Mouse (Mus musculus) myocyte (in vitro differentiated cells): ENCODE results near the gene Cpn1. TPM values are rescaled to one million over a fixed set of nuclear protein-coding genes. Genes with fewer than 3 reads are reported as not detected.

Experiments
- H3K27me3 ChIP-seq: one replicate; pipeline ENCODE4 v1.6.1; 2011; ENCODE audit not compliant: control insufficient read depth, insufficient read depth, insufficient read length
- H3K36me3 ChIP-seq: one replicate; pipeline ENCODE4 v1.6.1; 2011; ENCODE audit not compliant: control insufficient read depth, insufficient read depth
- H3K4me2 ChIP-seq: one replicate; pipeline ENCODE4 v1.6.1; 2011; ENCODE audit warnings: low read depth, control low read depth
- H3K4me3 ChIP-seq: one replicate; pipeline ENCODE4 v1.5.1; 2011; ENCODE audit warnings: mild to moderate bottlenecking, control low read depth, moderate library complexity
- H3K79me2 ChIP-seq: one replicate; pipeline ENCODE4 v1.6.1; 2011; ENCODE audit not compliant: control insufficient read depth, insufficient read depth
- H3ac ChIP-seq: one replicate; pipeline ENCODE4 v1.6.1; 2011; ENCODE audit not compliant: control insufficient read depth, insufficient read length
- CEBPB ChIP-seq: IDR thresholded peaks from 2 replicates; pipeline ENCODE4 v1.6.1; 2011; ENCODE audit warnings: mild to moderate bottlenecking, moderate library complexity; ENCODE audit not compliant: poor library complexity, insufficient read depth, severe bottlenecking
- E2F4 ChIP-seq: IDR thresholded peaks from one replicate; pipeline ENCODE4 v1.6.1; 2011; ENCODE audit warnings: mild to moderate bottlenecking, control low read depth, moderate library complexity; ENCODE audit not compliant: insufficient read depth
- MAX ChIP-seq: IDR thresholded peaks from one replicate; pipeline ENCODE4 v1.6.1; 2011; ENCODE audit warnings: low read depth, mild to moderate bottlenecking, control low read depth
- MYOD1 ChIP-seq, 3 experiments: IDR thresholded peaks; one replicate each; pipeline ENCODE4 v1.6.1; 2011; ENCODE audit warnings: control low read depth in 2 of 3, low read depth in 2 of 3, mild to moderate bottlenecking in 2 of 3, moderate library complexity in 1 of 3; ENCODE audit not compliant: insufficient read length in 2 of 3, control insufficient read depth in 1 of 3
- MYOG ChIP-seq, 3 experiments: IDR thresholded peaks; one replicate each; pipeline ENCODE4 v1.6.1; 2011; ENCODE audit warnings: control low read depth in 2 of 3, low read depth in 2 of 3, mild to moderate bottlenecking in 2 of 3; ENCODE audit not compliant: insufficient read length in 2 of 3, control insufficient read depth in 1 of 3, insufficient read depth in 1 of 3
- POLR2A ChIP-seq: IDR thresholded peaks from one replicate; pipeline ENCODE4 v1.6.1; 2011; ENCODE audit warnings: low read depth, mild to moderate bottlenecking, control low read depth, moderate library complexity; ENCODE audit not compliant: insufficient read length
- POLR2AphosphoS2 ChIP-seq: IDR thresholded peaks from one replicate; pipeline ENCODE4 v1.6.1; 2011; ENCODE audit warnings: low read depth, control low read depth; ENCODE audit not compliant: insufficient read length
- REST ChIP-seq: IDR thresholded peaks from one replicate; pipeline ENCODE4 v1.6.1; 2011; ENCODE audit warnings: mild to moderate bottlenecking, control low read depth, moderate library complexity; ENCODE audit not compliant: insufficient read depth, insufficient read length
- SRF ChIP-seq: IDR thresholded peaks from one replicate; pipeline ENCODE4 v1.6.1; 2011; ENCODE audit warnings: low read depth; ENCODE audit not compliant: control insufficient read depth, insufficient read length
- TCF12 ChIP-seq: IDR thresholded peaks from one replicate; pipeline ENCODE4 v1.6.1; 2011; ENCODE audit warnings: mild to moderate bottlenecking, control low read depth; ENCODE audit not compliant: poor library complexity, insufficient read depth, severe bottlenecking
- TCF3 ChIP-seq: IDR thresholded peaks from one replicate; pipeline ENCODE4 v1.6.1; 2011; ENCODE audit warnings: low read depth, control low read depth; ENCODE audit not compliant: insufficient read length
- USF1 ChIP-seq: IDR thresholded peaks from one replicate; pipeline ENCODE4 v1.6.1; 2011; ENCODE audit warnings: low read depth, mild to moderate bottlenecking, control low read depth, moderate library complexity
- polyA plus RNA-seq: library from polyadenylated mRNA; unstranded; fragments of >200 nt; fragmentation: generic; extraction: Trizol; gene quantifications from one replicate; pipeline ENCODE4 v1.2.1, GENCODE M21; 2012; ENCODE audit warnings: missing spikeins

Gene Cpn1
- polyA plus RNA-seq, 1 experiment: not detected

DNA sequence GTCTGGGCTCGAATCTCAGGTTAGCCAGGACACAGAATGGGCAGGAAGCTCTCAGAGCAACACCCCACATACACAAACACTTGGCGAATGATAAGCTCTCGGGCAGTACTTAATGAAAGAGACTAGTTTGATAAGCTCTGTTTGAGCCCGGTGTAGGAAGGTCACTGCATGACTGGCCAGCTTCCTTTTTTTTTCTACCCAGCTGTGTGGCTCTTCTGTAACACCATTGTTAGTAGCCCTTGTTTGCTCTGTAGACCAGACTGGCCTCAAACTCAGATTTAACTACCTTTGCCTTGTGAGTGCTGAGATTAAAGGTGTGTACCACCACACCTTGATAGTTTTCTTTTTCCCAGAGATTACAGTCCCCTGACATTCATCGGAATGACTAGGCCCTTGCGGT lies 27.5 kb upstream of the Cpn1 start:
- Histone ChIP-seq H3ac (no peak overlapping the region), H3K4me3 (no peak overlapping the region), H3K4me2 (no peak overlapping the region), H3K27me3 (no peaks in the 10 kb centered on the region), H3K79me2 (no peaks in the 10 kb centered on the region), H3K36me3 (no peaks in the 10 kb centered on the region)
- no peak for TF ChIP-seq REST

DNA sequence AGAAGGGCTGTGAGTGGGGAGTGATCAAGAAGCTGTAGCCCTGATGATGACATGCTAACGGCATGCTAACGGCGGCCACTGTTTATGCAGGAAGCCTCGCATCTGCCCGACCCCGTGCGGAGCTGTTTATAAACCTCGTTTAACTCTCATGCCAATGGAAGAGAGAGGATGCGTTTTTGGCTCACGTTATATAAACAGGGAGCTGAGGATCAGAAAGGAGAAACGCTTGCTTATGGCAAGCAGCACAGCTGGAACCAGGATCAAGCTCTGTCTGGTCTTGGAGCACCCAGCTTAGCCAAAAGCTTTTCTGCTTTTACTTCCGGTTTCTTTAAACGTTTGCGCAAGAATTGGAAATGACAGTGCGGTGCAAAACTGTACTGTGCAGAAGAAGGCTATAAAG lies 22.4 kb upstream of the Cpn1 start:
- Histone ChIP-seq H3K4me2 (no peak overlapping the region), H3K4me3 (no peak overlapping the region), H3ac (no peak overlapping the region), H3K36me3 (no peaks in the 10 kb centered on the region), H3K79me2 (no peaks in the 10 kb centered on the region), H3K27me3 (no peaks in the 10 kb centered on the region)
- TF ChIP-seq SRF: no peak
- no peak for TF ChIP-seq E2F4
- no peak for TF ChIP-seq REST
- TF ChIP-seq MAX: no peak
- no peak for TF ChIP-seq TCF12
- TF ChIP-seq POLR2AphosphoS2: no peak
- TF ChIP-seq CEBPB: no peak
- no peak for TF ChIP-seq MYOG (IDR thresholded peaks at IDR 0.05; ENCODE audit: control insufficient read depth in 1 of 3, insufficient read depth in 1 of 3, insufficient read length in 2 of 3, low read depth in 2 of 3)

DNA sequence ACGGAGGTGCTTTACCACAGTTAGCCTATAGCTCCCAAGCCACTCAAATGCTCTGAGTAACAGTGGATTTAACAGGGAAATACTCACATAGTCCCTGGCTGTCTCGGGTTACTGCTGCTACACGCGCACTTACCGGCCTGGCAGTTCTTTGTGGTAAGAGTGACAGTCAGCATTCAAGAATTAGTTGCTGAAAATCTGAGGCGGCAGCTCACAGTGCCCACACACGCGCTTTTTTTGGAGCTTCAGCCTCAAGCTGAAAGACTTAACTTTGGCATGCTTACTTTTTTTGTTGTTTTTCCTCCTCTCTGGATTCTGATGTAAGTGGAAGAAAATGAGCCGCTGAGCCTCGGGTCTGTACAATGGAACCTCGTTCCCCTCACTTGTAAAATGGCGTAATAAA lies 20.8 kb upstream of the Cpn1 start:
- Histone ChIP-seq H3K79me2 (no peaks in the 10 kb centered on the region), H3K4me3 (no peak overlapping the region), H3ac (no peak overlapping the region), H3K36me3 (no peaks in the 10 kb centered on the region), H3K27me3 (no peaks in the 10 kb centered on the region), H3K4me2 (peak overlapping the region; percentile 52)
- 0 out of 2 replicates have a peak, but pooled peaks have one; percentile 10 for TF ChIP-seq CEBPB
- no peak for TF ChIP-seq TCF3

DNA sequence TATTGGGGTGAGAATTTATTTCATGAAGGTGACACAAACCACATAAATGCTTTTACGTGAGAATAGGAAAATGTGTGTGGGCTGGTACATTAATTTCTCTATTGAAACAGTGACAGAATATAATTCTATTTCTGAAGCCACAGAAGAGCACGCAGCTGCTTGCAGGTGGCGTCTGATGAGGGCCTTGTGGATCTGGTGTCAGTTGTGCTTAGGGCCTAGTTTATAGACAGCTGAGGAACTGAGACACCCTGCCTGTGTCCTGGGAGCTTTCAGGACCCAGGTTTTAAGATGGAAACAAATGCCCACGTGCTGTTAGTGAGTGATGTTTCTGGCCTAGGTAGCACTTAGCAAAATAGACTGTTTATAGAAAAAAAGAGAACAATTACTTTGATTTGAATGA lies 18.7 kb upstream of the Cpn1 start:
- Histone ChIP-seq H3ac (no peak overlapping the region), H3K36me3 (no peaks in the 10 kb centered on the region), H3K4me2 (no peak overlapping the region), H3K79me2 (no peaks in the 10 kb centered on the region), H3K4me3 (no peak overlapping the region), H3K27me3 (no peaks in the 10 kb centered on the region)
- TF ChIP-seq POLR2A (no peak), MYOG (IDR thresholded peaks at IDR 0.05; ENCODE audit: control insufficient read depth in 1 of 3, insufficient read depth in 1 of 3, insufficient read length in 2 of 3, low read depth in 2 of 3) (peak; percentile 22 to 74 (median 60)), TCF12 (peak; percentile 51), MYOD1 (IDR thresholded peaks at IDR 0.05; ENCODE audit: control insufficient read depth in 1 of 3, insufficient read length in 2 of 3, low read depth in 2 of 3) (peak; percentile 28 to 77 (median 35))

DNA sequence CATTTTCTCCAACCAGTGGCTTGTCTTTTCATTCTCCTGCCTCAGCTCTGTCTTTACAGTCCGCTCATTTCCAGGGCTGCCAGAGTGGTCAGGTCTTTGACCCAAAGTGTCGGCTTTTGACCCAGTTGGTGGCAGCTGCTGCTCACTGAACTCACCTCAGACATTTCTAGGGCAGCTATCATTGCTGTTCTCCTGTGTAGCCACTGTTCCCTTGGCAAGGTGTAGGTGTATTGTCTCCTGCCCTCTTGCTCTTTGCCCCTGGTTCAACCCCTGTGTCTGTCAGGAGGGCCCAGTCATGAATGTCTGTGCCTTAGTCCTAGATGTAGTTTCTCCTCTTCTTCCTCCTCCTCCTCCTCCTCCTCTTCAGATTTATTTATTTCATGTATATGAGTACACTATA lies 17.9 kb upstream of the Cpn1 start:
- H3ac ChIP-seq: no peak overlapping the region
- no peak overlapping the region for H3K4me3 ChIP-seq
- H3K79me2 ChIP-seq: no peaks in the 10 kb centered on the region
- no peak for TF ChIP-seq MYOD1 (IDR thresholded peaks at IDR 0.05; ENCODE audit: control insufficient read depth in 1 of 3, insufficient read length in 2 of 3, low read depth in 2 of 3)
- TF ChIP-seq USF1: no peak
- no peak for TF ChIP-seq E2F4
- TF ChIP-seq CEBPB: no peak
- TF ChIP-seq REST: no peak
- TF ChIP-seq MAX: no peak
- TF ChIP-seq TCF3: no peak
- TF ChIP-seq POLR2AphosphoS2: no peak
- TF ChIP-seq SRF: no peak
- no peak for TF ChIP-seq TCF12
- TF ChIP-seq POLR2A: no peak
- TF ChIP-seq MYOG (IDR thresholded peaks at IDR 0.05; ENCODE audit: control insufficient read depth in 1 of 3, insufficient read depth in 1 of 3, insufficient read length in 2 of 3, low read depth in 2 of 3): no peak
- H3K36me3 ChIP-seq: no peaks in the 10 kb centered on the region
- no peaks in the 10 kb centered on the region for H3K27me3 ChIP-seq
- no peak overlapping the region for H3K4me2 ChIP-seq

DNA sequence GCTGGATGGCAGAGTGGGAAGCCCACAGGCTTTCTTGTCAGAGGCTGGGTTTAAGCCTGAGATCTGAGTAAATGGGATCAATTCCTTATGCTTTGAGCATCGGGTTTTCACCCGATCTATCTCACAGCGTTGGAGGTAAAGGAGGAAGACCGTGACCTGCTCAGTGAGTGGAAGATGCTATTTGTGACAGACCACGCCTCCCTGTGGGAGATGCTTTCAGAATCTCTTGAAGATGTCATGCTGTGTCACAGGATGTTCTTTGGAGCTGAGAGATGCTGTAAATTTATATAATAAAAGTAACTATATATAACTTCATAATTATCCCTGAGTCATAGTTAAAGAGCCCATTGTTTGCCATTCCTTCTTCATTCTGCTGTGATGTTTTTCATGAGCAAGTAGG lies 14.4 kb upstream of the Cpn1 start:
- Histone ChIP-seq H3K36me3 (no peaks in the 10 kb centered on the region), H3ac (no peak overlapping the region), H3K79me2 (no peaks in the 10 kb centered on the region), H3K27me3 (no peaks in the 10 kb centered on the region), H3K4me3 (no peak overlapping the region), H3K4me2 (peak overlapping the region; percentile 39)
- no peak for TF ChIP-seq MAX
- no peak for TF ChIP-seq TCF3
- TF ChIP-seq USF1: no peak
- TF ChIP-seq CEBPB: no peak
- TF ChIP-seq POLR2AphosphoS2: no peak
- TF ChIP-seq TCF12: no peak
- no peak for TF ChIP-seq REST
- TF ChIP-seq POLR2A: no peak
- no peak for TF ChIP-seq MYOD1 (IDR thresholded peaks at IDR 0.05; ENCODE audit: control insufficient read depth in 1 of 3, insufficient read length in 2 of 3, low read depth in 2 of 3)
- no peak for TF ChIP-seq SRF
- TF ChIP-seq MYOG (IDR thresholded peaks at IDR 0.05; ENCODE audit: control insufficient read depth in 1 of 3, insufficient read depth in 1 of 3, insufficient read length in 2 of 3, low read depth in 2 of 3): no peak
- no peak for TF ChIP-seq E2F4
